Mouse (Mus musculus) lung, embryonic 15.5 days (tissue): ENCODE data around the gene Elmod3. TPM values are rescaled to one million over a fixed set of nuclear protein-coding genes. Genes with fewer than 3 reads are reported as not detected.
A peak's percentile ranks its signal among the peaks of the same experiment; 100 is the strongest.

Source experiments
- ATAC-seq: fragments of 200-750 bp; cut with Nextera tagmentation; 2 replicates; pipeline ENCODE4 v1.8.0; 2017; ENCODE audit warnings: moderate number of reproducible peaks, borderline replicate concordance; ENCODE audit not compliant: low FRiP score, low TSS enrichment; ENCODE audit errors: extremely low read depth
- H3K27ac ChIP-seq: fragments of 300-500 bp; sonication (generic); 2 replicates; pipeline ENCODE4 v1.5.1; 2015; ENCODE audit warnings: moderate library complexity, mild to moderate bottlenecking, inconsistent platforms
- H3K27me3 ChIP-seq: fragments of 300-500 bp; sonication (generic); 2 replicates; pipeline ENCODE4 v1.6.1; 2015; ENCODE audit warnings: inconsistent platforms
- H3K36me3 ChIP-seq: fragments of 300-500 bp; sonication (generic); 2 replicates; pipeline ENCODE4 v1.6.1; 2015; ENCODE audit warnings: inconsistent platforms
- H3K4me1 ChIP-seq: fragments of 300-500 bp; sonication (generic); 2 replicates; pipeline ENCODE4 v1.6.1; 2015; ENCODE audit warnings: inconsistent platforms
- H3K4me2 ChIP-seq: fragments of 300-500 bp; sonication (generic); 2 replicates; pipeline ENCODE4 v1.6.1; 2015; ENCODE audit warnings: inconsistent platforms, mild to moderate bottlenecking, moderate library complexity
- H3K4me3 ChIP-seq: fragments of 300-500 bp; sonication (generic); 2 replicates; pipeline ENCODE4 v1.5.1; 2015; ENCODE audit warnings: mild to moderate bottlenecking, inconsistent platforms
- H3K9ac ChIP-seq: fragments of 300-500 bp; sonication (generic); 2 replicates; pipeline ENCODE4 v1.6.1; 2015; ENCODE audit warnings: inconsistent platforms
- H3K9me3 ChIP-seq: fragments of 300-500 bp; sonication (generic); 2 replicates; pipeline ENCODE4 v1.6.1; 2016; ENCODE audit warnings: inconsistent platforms
- WGBS: fragments of 180-500 bp; shearing (Covaris S2); methylation state at CpG from one replicate; pipeline ENCODE4 v1.1.7; 2015; 5-methylcytosine and 5-hydroxymethylcytosine counted together
- polyA plus RNA-seq: library from polyadenylated mRNA; unstranded; fragments of >200 nt; fragmentation: Nextera tagmentation; extraction: Ambion mirVana; gene quantifications from 2 replicates; pipeline ENCODE4 v1.2.1, GENCODE M21; 2015

Elmod3 gene
- polyA plus RNA-seq, 1 experiment from 2014 or later: 17.7 TPM

- Histone ChIP-seq H3K9me3 (no peaks in the 10 kb centered on the region), H3K27me3 (no peaks in the 10 kb centered on the region), H3K9ac (no peak overlapping the region), H3K4me3 (no peak overlapping the region), H3K27ac (no peak overlapping the region), H3K36me3 (peaks cover 1% of the 10 kb centered on the region; the same call in 1 of the 2 replicates), H3K4me1 (peaks cover 13% of the 10 kb centered on the region), H3K4me2 (no peak overlapping the region)
- no peak for ATAC-seq
- WGBS: 67% methylated on average over 5 of the region's 5 CpGs
Observed at GRCm38 (mm10) chr6:72562894-72563293, 35.3 kb downstream of the Elmod3 start.

DNA sequence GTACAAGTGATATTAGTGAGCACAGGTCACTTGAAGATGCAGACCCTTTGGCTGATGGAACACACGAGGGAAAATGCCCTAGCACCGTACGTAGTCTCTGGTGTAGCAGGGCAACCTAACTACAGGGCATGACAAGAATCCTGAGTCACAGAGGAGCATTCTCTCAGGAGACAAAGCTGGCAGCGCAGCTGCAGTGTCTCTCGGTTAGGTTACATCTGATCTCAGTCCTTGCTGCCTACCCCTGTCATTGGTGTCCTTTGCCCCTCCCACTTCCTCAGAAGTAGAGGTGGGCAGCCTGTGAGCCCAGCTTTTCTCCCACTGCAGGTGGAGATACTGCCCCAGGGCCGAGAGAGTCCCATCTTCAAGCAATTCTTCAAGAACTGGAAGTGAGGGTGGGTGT, 35.7 kb downstream of the Elmod3 start:
- Histone ChIP-seq H3K4me3 (no peak overlapping the region), H3K4me1 (peaks cover 13% of the 10 kb centered on the region), H3K9ac (no peak overlapping the region), H3K9me3 (no peaks in the 10 kb centered on the region), H3K36me3 (no peaks in the 10 kb centered on the region), H3K27me3 (no peaks in the 10 kb centered on the region), H3K27ac (no peak overlapping the region), H3K4me2 (no peak overlapping the region)
- no peak for ATAC-seq
- WGBS: 41% methylated on average over 6 of the region's 6 CpGs

DNA sequence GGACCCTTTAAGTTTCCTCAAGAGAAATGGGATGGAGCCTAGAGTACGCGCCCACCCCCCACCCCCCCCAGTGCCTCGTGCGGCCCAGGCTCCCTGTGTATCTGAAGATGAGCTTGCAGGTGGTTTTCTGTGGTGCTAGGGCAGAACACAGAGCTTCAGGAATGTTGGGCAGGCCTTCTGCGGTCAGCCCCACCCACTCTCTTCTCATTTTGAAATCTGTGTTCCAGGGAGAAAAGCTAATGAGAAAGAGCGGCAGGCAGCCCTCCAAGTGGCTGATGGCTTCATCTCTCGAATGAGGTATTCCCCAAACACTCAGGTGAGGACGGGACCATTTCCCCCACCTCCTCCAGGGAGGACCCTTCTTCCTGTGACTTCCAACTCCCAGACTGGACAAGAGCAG, 37.4 kb downstream of the Elmod3 start:
- WGBS: 59% methylated on average over 8 of the region's 8 CpGs
- no peak overlapping the region for H3K27ac ChIP-seq
- no peaks in the 10 kb centered on the region for H3K36me3 ChIP-seq
- H3K27me3 ChIP-seq: no peaks in the 10 kb centered on the region
- H3K9ac ChIP-seq: no peak overlapping the region
- H3K4me2 ChIP-seq: no peak overlapping the region
- peaks cover 11% of the 10 kb centered on the region for H3K4me1 ChIP-seq
- ATAC-seq: no peak
- H3K4me3 ChIP-seq: no peak overlapping the region
- H3K9me3 ChIP-seq: no peaks in the 10 kb centered on the region

DNA sequence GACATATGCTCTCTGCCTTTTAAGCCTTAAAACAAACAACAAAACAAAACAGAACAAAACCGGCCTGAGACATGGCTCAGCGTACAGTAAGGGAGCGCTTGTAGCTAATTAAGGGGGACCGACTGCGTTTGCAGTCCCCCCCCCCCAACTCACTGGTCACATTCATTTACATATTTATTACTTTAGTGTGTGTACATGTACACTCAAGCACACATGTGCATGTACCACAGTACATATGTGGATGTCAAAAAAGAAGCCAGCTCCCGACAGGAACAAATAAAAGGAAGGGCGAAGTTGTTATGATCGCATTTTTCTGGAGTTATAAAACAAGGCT, 45.2 kb downstream of the Elmod3 start:
- peaks cover 25% of the 10 kb centered on the region for H3K4me1 ChIP-seq
- no peak for ATAC-seq
- peak overlapping the region; percentile 40 for H3K4me3 ChIP-seq

GRCm38 (mm10) chr6:72552171-72553078, 45.8 kb downstream of the Elmod3 start:
- ATAC-seq: peak; percentile 94
- Histone ChIP-seq H3K27me3 (no peaks in the 10 kb centered on the region), H3K27ac (peak overlapping the region; percentile 91), H3K9me3 (no peaks in the 10 kb centered on the region), H3K4me3 (peak overlapping the region; percentile 40), H3K4me1 (peaks cover 25% of the 10 kb centered on the region), H3K4me2 (peak overlapping the region; percentile 62), H3K9ac (peak overlapping the region; percentile 36), H3K36me3 (no peaks in the 10 kb centered on the region)
- WGBS: 14% methylated on average over 27 of the region's 27 CpGs

More for the DNA sequence above, 45.2 kb downstream of the Elmod3 start:
- Histone ChIP-seq H3K36me3 (no peaks in the 10 kb centered on the region), H3K9ac (peak overlapping the region; percentile 36), H3K27me3 (no peaks in the 10 kb centered on the region), H3K27ac (peak overlapping the region; percentile 91), H3K4me2 (peak overlapping the region; percentile 62), H3K9me3 (no peaks in the 10 kb centered on the region)
- 14% methylated on average over 8 of the region's 8 CpGs for WGBS

GRCm38 (mm10) chr6:72550503-72551100, 47.6 kb downstream of the Elmod3 start:
- ATAC-seq: no peak
- Histone ChIP-seq H3K9me3 (no peaks in the 10 kb centered on the region), H3K9ac (no peak overlapping the region), H3K4me2 (no peak overlapping the region), H3K4me3 (no peak overlapping the region), H3K27ac (no peak overlapping the region), H3K4me1 (peaks cover 25% of the 10 kb centered on the region), H3K36me3 (no peaks in the 10 kb centered on the region), H3K27me3 (no peaks in the 10 kb centered on the region)
- WGBS: 83% methylated on average over 10 of the region's 10 CpGs

DNA sequence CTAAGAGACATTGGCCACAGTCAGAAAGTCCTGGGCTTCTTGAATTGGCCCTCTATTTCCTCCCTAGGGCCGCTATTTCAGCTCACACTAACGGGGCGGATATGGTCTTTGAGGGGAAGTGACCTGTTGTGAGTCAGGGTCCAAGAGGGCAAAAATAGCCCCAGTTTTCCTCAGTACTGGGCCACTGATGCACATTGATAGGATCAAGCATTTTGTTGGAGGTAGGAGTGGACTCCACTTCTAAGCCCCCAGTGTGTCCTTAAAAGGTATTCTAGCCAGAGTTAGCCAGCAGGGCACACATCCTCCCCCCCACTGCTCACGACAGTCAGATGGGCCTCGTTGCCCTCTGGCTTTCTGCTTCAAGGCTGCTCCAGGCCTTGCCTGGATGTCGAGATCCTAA, 48.2 kb downstream of the Elmod3 start:
- Histone ChIP-seq H3K27ac (no peak overlapping the region), H3K27me3 (no peaks in the 10 kb centered on the region), H3K4me3 (no peak overlapping the region), H3K9ac (no peak overlapping the region), H3K4me1 (peaks cover 25% of the 10 kb centered on the region), H3K36me3 (no peaks in the 10 kb centered on the region), H3K9me3 (no peaks in the 10 kb centered on the region), H3K4me2 (no peak overlapping the region)
- ATAC-seq: no peak
- WGBS: 61% methylated on average over 6 of the region's 6 CpGs

DNA sequence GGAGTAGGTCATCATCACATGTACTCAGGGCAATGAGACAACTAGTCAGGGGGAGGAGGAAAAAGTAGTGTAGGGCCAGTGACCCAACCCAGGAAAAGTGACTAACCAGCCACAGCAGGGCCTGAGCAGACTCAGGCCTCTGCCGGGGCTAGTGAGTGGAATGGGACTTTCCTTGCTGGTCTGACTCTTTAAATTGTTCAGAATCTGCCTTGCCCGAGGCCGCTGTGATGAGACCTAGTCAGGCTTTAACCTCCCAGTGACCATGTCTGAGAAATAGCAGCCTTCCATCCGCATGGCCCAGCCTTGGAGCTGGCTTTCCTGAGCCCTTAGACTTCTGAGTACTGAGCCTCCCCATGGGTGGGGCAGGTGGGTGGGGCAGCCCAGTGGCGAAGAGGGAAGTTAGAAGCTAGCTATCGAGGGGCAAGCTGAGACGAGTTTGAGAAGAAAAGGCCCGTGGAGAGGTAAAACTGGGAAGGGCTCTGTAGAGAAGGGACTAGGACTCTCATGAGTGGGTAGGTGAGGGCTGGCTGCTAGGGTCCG, 49.1 kb downstream of the Elmod3 start:
- peaks cover 33% of the 10 kb centered on the region for H3K4me1 ChIP-seq

GRCm38 (mm10) chr6:72547862-72548261, 50.4 kb downstream of the Elmod3 start:
- H3K4me1 ChIP-seq: peaks cover 33% of the 10 kb centered on the region
- 66% methylated on average over 3 of the region's 3 CpGs for WGBS
- no peak overlapping the region for H3K4me2 ChIP-seq
- no peaks in the 10 kb centered on the region for H3K36me3 ChIP-seq
- no peaks in the 10 kb centered on the region for H3K9me3 ChIP-seq
- no peak for ATAC-seq
- H3K27ac ChIP-seq: no peak overlapping the region
- no peak overlapping the region for H3K9ac ChIP-seq
- no peaks in the 10 kb centered on the region for H3K27me3 ChIP-seq
- no peak overlapping the region for H3K4me3 ChIP-seq

More for the DNA sequence above, 49.1 kb downstream of the Elmod3 start:
- Histone ChIP-seq H3K4me2 (no peak overlapping the region), H3K36me3 (no peaks in the 10 kb centered on the region), H3K27me3 (no peaks in the 10 kb centered on the region), H3K4me3 (no peak overlapping the region), H3K27ac (no peak overlapping the region), H3K9me3 (no peaks in the 10 kb centered on the region), H3K9ac (no peak overlapping the region)
- WGBS: 58% methylated on average over 9 of the region's 9 CpGs
- ATAC-seq: no peak

DNA sequence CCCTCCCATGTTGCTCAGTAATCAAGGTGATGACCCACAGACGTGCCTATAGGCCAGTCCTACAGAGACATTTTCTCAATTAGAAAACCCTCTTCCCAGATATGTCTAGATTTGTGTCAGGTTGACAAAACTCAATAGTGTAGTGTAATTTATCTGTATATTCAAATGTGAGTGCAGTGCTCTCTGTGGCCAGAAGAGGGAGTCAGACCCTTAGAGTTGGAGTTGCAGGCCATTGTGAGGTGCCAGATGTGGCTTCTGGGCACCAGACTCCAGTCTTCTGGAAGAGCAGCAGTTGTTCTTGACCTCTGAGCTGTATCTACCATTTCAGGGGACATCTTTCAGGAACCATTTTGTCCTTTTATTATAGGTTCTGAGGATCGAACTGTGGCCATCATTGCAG, 51.1 kb downstream of the Elmod3 start:
- no peak overlapping the region for H3K9ac ChIP-seq
- no peak overlapping the region for H3K27ac ChIP-seq
- H3K4me3 ChIP-seq: no peak overlapping the region
- no peak for ATAC-seq
- H3K36me3 ChIP-seq: no peaks in the 10 kb centered on the region
- H3K27me3 ChIP-seq: no peaks in the 10 kb centered on the region
- no peak overlapping the region for H3K4me2 ChIP-seq
- no peaks in the 10 kb centered on the region for H3K9me3 ChIP-seq
- WGBS: 94% methylated on average over 2 of the region's 2 CpGs
- H3K4me1 ChIP-seq: peaks cover 27% of the 10 kb centered on the region

GRCm38 (mm10) chr6:72545377-72545776, 52.8 kb downstream of the Elmod3 start:
- no peaks in the 10 kb centered on the region for H3K36me3 ChIP-seq
- no peak overlapping the region for H3K9ac ChIP-seq
- no peak overlapping the region for H3K4me3 ChIP-seq
- H3K27me3 ChIP-seq: no peaks in the 10 kb centered on the region
- no peak overlapping the region for H3K4me2 ChIP-seq
- WGBS: 54% methylated on average over 7 of the region's 7 CpGs
- ATAC-seq: no peak
- no peak overlapping the region for H3K27ac ChIP-seq
- peaks cover 23% of the 10 kb centered on the region for H3K4me1 ChIP-seq
- H3K9me3 ChIP-seq: no peaks in the 10 kb centered on the region
